Mouse (Mus musculus) MEL (cell line): ENCODE data around the gene Atp12a. TPM values are rescaled to one million over a fixed set of nuclear protein-coding genes. Genes with fewer than 3 reads are reported as not detected.

Source experiments
- DNase-seq: peaks from one replicate; pipeline ENCODE4 v3.0.0; 2011; ENCODE audit warnings: low read depth, low spot score
- H3K27ac ChIP-seq: 2 replicates; pipeline ENCODE4 v1.5.1; 2012; ENCODE audit warnings: low read depth, mild to moderate bottlenecking, control low read depth, low read length, moderate library complexity; ENCODE audit not compliant: control insufficient read depth
- H3K27me3 ChIP-seq, 2 experiments: fragments of 150-350 bp in 1 of 2; sonication (generic) in 1 of 2; 2 replicates each; pipeline ENCODE4 v1.6.1; 2012; ENCODE audit warnings: low read length in 2 of 2, mild to moderate bottlenecking in 2 of 2, improper control_type of control experiment in 1 of 2, moderate library complexity in 1 of 2; ENCODE audit not compliant: insufficient read depth in 2 of 2, control insufficient read depth in 1 of 2
- H3K36me3 ChIP-seq, 2 experiments: 2 replicates each; pipeline ENCODE4 v1.6.1; 2012 to 2014; ENCODE audit warnings: low read length in 2 of 2, improper control_type of control experiment in 1 of 2, inconsistent platforms in 1 of 2, mild to moderate bottlenecking in 1 of 2; ENCODE audit not compliant: insufficient read depth in 2 of 2, control insufficient read depth in 1 of 2
- H3K4me1 ChIP-seq, 2 experiments: fragments of 150-350 bp in 1 of 2; sonication (generic) in 1 of 2; 2 replicates each; pipeline ENCODE4 v1.6.1; 2012; ENCODE audit warnings: low read length in 2 of 2, improper control_type of control experiment in 1 of 2, mild to moderate bottlenecking in 1 of 2; ENCODE audit not compliant: insufficient read depth in 2 of 2, control insufficient read depth in 1 of 2
- H3K4me3 ChIP-seq, 2 experiments: fragments of 150-350 bp in 1 of 2; sonication (generic) in 1 of 2; 2 replicates each; pipeline ENCODE4 v1.5.1; 2012; ENCODE audit warnings: low read depth in 2 of 2, low read length in 2 of 2, mild to moderate bottlenecking in 2 of 2, moderate library complexity in 2 of 2, control low read depth in 1 of 2, improper control_type of control experiment in 1 of 2; ENCODE audit not compliant: control insufficient read depth in 1 of 2, insufficient read depth in 1 of 2
- H3K79me2 ChIP-seq: 2 replicates; pipeline ENCODE4 v1.6.1; 2012; ENCODE audit warnings: mild to moderate bottlenecking, low read length, moderate library complexity; ENCODE audit not compliant: control insufficient read depth, poor library complexity, insufficient read depth
- H3K9ac ChIP-seq: 2 replicates; pipeline ENCODE4 v1.6.1; 2012; ENCODE audit warnings: low read depth, mild to moderate bottlenecking, control low read depth, low read length, moderate library complexity; ENCODE audit not compliant: control insufficient read depth, poor library complexity, severe bottlenecking
- H3K9me3 ChIP-seq: fragments of 150-350 bp; sonication (generic); replicated peaks from 2 replicates; pipeline ENCODE4 v1.6.1; 2012; ENCODE audit warnings: mild to moderate bottlenecking, low read length, improper control_type of control experiment, moderate library complexity; ENCODE audit not compliant: insufficient read depth
- CHD1 ChIP-seq: IDR thresholded peaks from 2 replicates; pipeline ENCODE4 v1.6.1; 2012; ENCODE audit warnings: low read depth, mild to moderate bottlenecking, inconsistent platforms, low read length, improper control_type of control experiment
- CHD2 ChIP-seq: IDR thresholded peaks from 2 replicates; pipeline ENCODE4 v1.6.1; 2011; ENCODE audit warnings: low read length, improper control_type of control experiment
- CTCF ChIP-seq, 3 experiments: IDR thresholded peaks in 2 of 3; conservative IDR thresholded peaks in 1 of 3; 2 replicates each; pipeline ENCODE4 v1.5.1; 2011 to 2012; ENCODE audit warnings: low read length in 3 of 3, low read depth in 2 of 3, mild to moderate bottlenecking in 2 of 3, improper control_type of control experiment in 1 of 3, inconsistent platforms in 1 of 3, mixed read lengths in 1 of 3, moderate library complexity in 1 of 3; ENCODE audit not compliant: control insufficient read depth in 1 of 3, insufficient read depth in 1 of 3, poor library complexity in 1 of 3, severe bottlenecking in 1 of 3
- ELF1 ChIP-seq: IDR thresholded peaks from 2 replicates; pipeline ENCODE4 v1.6.1; 2014; ENCODE audit warnings: low read depth, mild to moderate bottlenecking, inconsistent platforms, low read length, improper control_type of control experiment, moderate library complexity
- EP300 ChIP-seq, 2 experiments: IDR thresholded peaks; 2 replicates each; pipeline ENCODE4 v1.6.1; 2011; ENCODE audit warnings: improper control_type of control experiment in 2 of 2, low read length in 2 of 2, low read depth in 1 of 2, mild to moderate bottlenecking in 1 of 2
- GABPA ChIP-seq: IDR thresholded peaks from 2 replicates; pipeline ENCODE4 v1.6.1; 2012; ENCODE audit warnings: low read depth, mild to moderate bottlenecking, inconsistent platforms, low read length, improper control_type of control experiment, moderate library complexity
- GATA1 ChIP-seq: IDR thresholded peaks from 2 replicates; pipeline ENCODE4 v1.6.1; 2011; ENCODE audit warnings: low read depth, low read length, improper control_type of control experiment
- HCFC1 ChIP-seq: IDR thresholded peaks from 2 replicates; pipeline ENCODE4 v1.6.1; 2012; ENCODE audit warnings: low read depth, mild to moderate bottlenecking, inconsistent platforms, low read length, improper control_type of control experiment, moderate library complexity
- KAT2A ChIP-seq: conservative IDR thresholded peaks from 2 replicates; pipeline ENCODE4 v1.6.1; 2012; ENCODE audit warnings: low read depth, low read length, improper control_type of control experiment, inconsistent platforms
- MAFK ChIP-seq: IDR thresholded peaks from 2 replicates; pipeline ENCODE4 v1.6.1; 2011; ENCODE audit warnings: low read depth, mild to moderate bottlenecking, low read length, improper control_type of control experiment, borderline replicate concordance
- MAX ChIP-seq: IDR thresholded peaks from 2 replicates; pipeline ENCODE4 v1.6.1; 2011; ENCODE audit warnings: low read length, improper control_type of control experiment
- MAZ ChIP-seq: IDR thresholded peaks from 2 replicates; pipeline ENCODE4 v1.6.1; 2012; ENCODE audit warnings: low read depth, mild to moderate bottlenecking, inconsistent platforms, low read length, improper control_type of control experiment
- MEF2A ChIP-seq: IDR thresholded peaks from 2 replicates; pipeline ENCODE4 v1.6.1; 2014; ENCODE audit warnings: low read depth, mild to moderate bottlenecking, inconsistent platforms, low read length, improper control_type of control experiment; ENCODE audit not compliant: poor library complexity, insufficient replicate concordance, severe bottlenecking; ENCODE audit errors: extremely low read depth
- MYB ChIP-seq: IDR thresholded peaks from 2 replicates; pipeline ENCODE4 v1.6.1; 2011; ENCODE audit warnings: mild to moderate bottlenecking, low read depth, low read length, improper control_type of control experiment
- MYC ChIP-seq: IDR thresholded peaks from 2 replicates; pipeline ENCODE4 v1.6.1; 2011; ENCODE audit warnings: low read depth, mild to moderate bottlenecking, low read length, improper control_type of control experiment, moderate library complexity
- POLR2A ChIP-seq, 2 experiments: IDR thresholded peaks; 2 replicates each; pipeline ENCODE4 v1.6.1; 2011 to 2012; ENCODE audit warnings: low read length in 2 of 2, mild to moderate bottlenecking in 2 of 2, control low read depth in 1 of 2, improper control_type of control experiment in 1 of 2, low read depth in 1 of 2, moderate library complexity in 1 of 2; ENCODE audit not compliant: control insufficient read depth in 1 of 2, insufficient read depth in 1 of 2, poor library complexity in 1 of 2
- POLR2AphosphoS2 ChIP-seq: IDR thresholded peaks from 2 replicates; pipeline ENCODE4 v1.6.1; 2011; ENCODE audit warnings: low read length, improper control_type of control experiment
- POLR2AphosphoS5 ChIP-seq: IDR thresholded peaks from 2 replicates; pipeline ENCODE4 v1.6.1; 2012; ENCODE audit warnings: low read depth, borderline replicate concordance, mild to moderate bottlenecking, inconsistent platforms, low read length, moderate library complexity, mixed read lengths
- RAD21 ChIP-seq: IDR thresholded peaks from 2 replicates; pipeline ENCODE4 v1.6.1; 2011; ENCODE audit warnings: mild to moderate bottlenecking, low read depth, low read length, improper control_type of control experiment
- RCOR1 ChIP-seq: IDR thresholded peaks from 2 replicates; pipeline ENCODE4 v1.6.1; 2012; ENCODE audit warnings: low read depth, mild to moderate bottlenecking, inconsistent platforms, low read length, improper control_type of control experiment
- SIN3A ChIP-seq: IDR thresholded peaks from 2 replicates; pipeline ENCODE4 v1.6.1; 2012; ENCODE audit warnings: low read length, improper control_type of control experiment, inconsistent platforms
- SMC3 ChIP-seq: IDR thresholded peaks from 2 replicates; pipeline ENCODE4 v1.6.1; 2011; ENCODE audit warnings: low read depth, low read length, improper control_type of control experiment
- TBP ChIP-seq: IDR thresholded peaks from 2 replicates; pipeline ENCODE4 v1.8.0; 2011; ENCODE audit warnings: low read depth, low read length, improper control_type of control experiment
- UBTF ChIP-seq: IDR thresholded peaks from 2 replicates; pipeline ENCODE4 v1.6.1; 2012; ENCODE audit warnings: low read depth, mild to moderate bottlenecking, inconsistent platforms, low read length, improper control_type of control experiment, moderate library complexity, borderline replicate concordance; ENCODE audit not compliant: insufficient read depth
- ZC3H11A ChIP-seq: IDR thresholded peaks from 2 replicates; pipeline ENCODE4 v1.6.1; 2012; ENCODE audit warnings: low read depth, mild to moderate bottlenecking, inconsistent platforms, low read length, improper control_type of control experiment
- ZKSCAN1 ChIP-seq: IDR thresholded peaks from 2 replicates; pipeline ENCODE4 v1.6.1; 2012; ENCODE audit warnings: low read depth, mild to moderate bottlenecking, inconsistent platforms, low read length, improper control_type of control experiment, moderate library complexity
- ZMIZ1 ChIP-seq: IDR thresholded peaks from 2 replicates; pipeline ENCODE4 v1.6.1; 2012; ENCODE audit warnings: low read depth, mild to moderate bottlenecking, inconsistent platforms, low read length, improper control_type of control experiment, moderate library complexity
- ZNF384 ChIP-seq: IDR thresholded peaks from 2 replicates; pipeline ENCODE4 v1.6.1; 2012; ENCODE audit warnings: low read depth, mild to moderate bottlenecking, inconsistent platforms, low read length, improper control_type of control experiment
- polyA plus RNA-seq, 2 experiments: library from polyadenylated mRNA; stranded (reverse) in 1 of 2; unstranded in 1 of 2; fragments of >175 nt in 1 of 2; fragments of >200 nt in 1 of 2; gene quantifications; 2 replicates each; pipeline versions ENCODE4 v1.2.1 to v1.2.4; 2012; ENCODE audit warnings: low replicate concordance in 2 of 2, low read depth in 1 of 2; ENCODE audit not compliant: insufficient read length in 2 of 2, insufficient read depth in 1 of 2, missing spikeins in 1 of 2
- total RNA-seq: library from RNA; depleted of rRNA; stranded (reverse); fragments of 300-350 nt; gene quantifications from 2 replicates; pipeline ENCODE4 v1.2.3, GENCODE M21; 2012

Atp12a gene
- total and polyA plus RNA-seq, 3 experiments = not detected

DNA sequence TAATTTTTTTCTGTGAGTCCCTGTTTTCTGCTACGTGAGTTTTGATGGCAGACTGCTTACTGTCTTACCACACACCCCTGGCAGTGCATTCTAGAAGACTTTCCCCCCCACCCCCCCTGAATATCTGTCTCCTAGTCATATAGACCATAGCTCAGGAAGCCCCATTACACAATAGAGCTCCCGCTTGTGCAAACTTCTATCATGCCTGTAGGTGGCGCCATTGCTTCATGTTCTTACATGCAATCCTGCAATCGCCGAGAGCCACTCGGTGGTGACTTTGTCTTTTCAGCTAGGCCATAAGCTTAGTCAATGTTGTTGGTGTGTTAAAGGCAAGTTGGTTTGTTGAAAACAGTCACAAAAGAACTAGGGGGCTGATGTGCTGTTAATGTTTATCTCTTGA lies 10.9 kb downstream of the Atp12a start:
- H3K9ac ChIP-seq = no peak overlapping the region
- no peak overlapping the region for H3K27ac ChIP-seq
- peaks cover 0 to 6% of the 10 kb centered on the region in 2 experiments; a peak in 2 of 4 replicates for H3K4me1 ChIP-seq
- peak; percentile 89 for DNase-seq
- peaks cover 0 to 3% of the 10 kb centered on the region in 2 experiments; a peak in 1 of 4 replicates for H3K36me3 ChIP-seq
- no peak for TF ChIP-seq POLR2AphosphoS5
- TF ChIP-seq SMC3 = peak; percentile 88
- 0 out of 2 replicates have a peak, but pooled peaks have one; percentile 8 for TF ChIP-seq ZNF384
- no peak for TF ChIP-seq MYC
- TF ChIP-seq CTCF (IDR thresholded peaks at IDR 0.05 in 2 of 3, conservative IDR thresholded peaks at IDR 0.05 in 1 of 3; ENCODE audit: control insufficient read depth in 1 of 3, insufficient read depth in 1 of 3, low read depth in 2 of 3, low read length in 3 of 3, poor library complexity in 1 of 3, severe bottlenecking in 1 of 3) = peak; percentile 68 to 93 (median 86)
- TF ChIP-seq CHD1 = no peak
- TF ChIP-seq POLR2AphosphoS2 = no peak
- no peak for TF ChIP-seq ZMIZ1
- no peak for TF ChIP-seq ZKSCAN1
- peak; percentile 87 for TF ChIP-seq ZC3H11A
- TF ChIP-seq HCFC1 = no peak
- TF ChIP-seq TBP = no peak
- peak; percentile 94 for TF ChIP-seq RAD21
- no peak for TF ChIP-seq RCOR1
- TF ChIP-seq CHD2 = no peak
- peak; percentile 31; the same call in 1 of the 2 replicates for TF ChIP-seq SIN3A
- no peak for TF ChIP-seq ELF1
- peak; percentile 30; the same call in 1 of the 2 replicates for TF ChIP-seq GABPA
- no peak for TF ChIP-seq MAFK
- TF ChIP-seq GATA1 = no peak
- no peak for TF ChIP-seq MEF2A
- no peak for TF ChIP-seq MYB
- TF ChIP-seq, all 39 proteins: peak for 7
- Histone ChIP-seq H3K9me3 (no peaks in the 10 kb centered on the region), H3K79me2 (no peaks in the 10 kb centered on the region), H3K4me3 (no peak overlapping the region), H3K27me3 (peaks cover 1 to 2% of the 10 kb centered on the region in 2 experiments; a peak in 3 of 4 replicates)

DNA sequence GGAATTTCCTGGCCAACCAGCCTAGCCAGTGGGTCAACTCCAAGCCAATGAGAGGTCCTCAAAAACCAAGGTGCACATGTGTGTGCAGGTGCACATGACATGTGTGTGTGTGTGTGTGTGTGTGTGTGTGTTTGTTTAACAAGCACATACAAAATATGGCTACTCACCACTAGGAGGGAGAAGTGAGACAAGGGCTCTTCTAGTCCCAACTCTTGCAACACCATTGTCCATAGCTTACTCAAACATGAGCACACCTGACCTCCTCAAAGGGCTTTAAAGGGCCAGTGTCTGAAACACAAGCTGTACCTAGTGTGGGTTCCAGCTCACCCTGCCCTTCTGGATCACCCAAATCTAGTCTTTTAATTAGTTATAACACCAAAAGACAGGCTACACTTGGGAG lies 12.9 kb downstream of the Atp12a start:
- Histone ChIP-seq H3K9ac (no peak overlapping the region), H3K9me3 (no peaks in the 10 kb centered on the region), H3K79me2 (no peaks in the 10 kb centered on the region), H3K4me3 (no peak overlapping the region), H3K4me1 (peaks cover 0 to 6% of the 10 kb centered on the region in 2 experiments; a peak in 2 of 4 replicates), H3K27me3 (peaks cover 1 to 2% of the 10 kb centered on the region in 2 experiments; a peak in 1 of 4 replicates), H3K36me3 (peaks cover 0 to 3% of the 10 kb centered on the region in 2 experiments; a peak in 1 of 4 replicates), H3K27ac (no peak overlapping the region)
- TF ChIP-seq ZNF384 (no peak), GATA1 (no peak), KAT2A (no peak), SMC3 (peak; percentile 16; the same call in 1 of the 2 replicates), MAZ (no peak), EP300 (IDR thresholded peaks at IDR 0.05; ENCODE audit: low read depth in 1 of 2, low read length in 2 of 2) (no peak), RAD21 (no peak; the same call in 1 of the 2 replicates), POLR2A (IDR thresholded peaks at IDR 0.05; ENCODE audit: control insufficient read depth in 1 of 2, insufficient read depth in 1 of 2, low read depth in 1 of 2, low read length in 2 of 2, poor library complexity in 1 of 2) (no peak), UBTF (no peak), ZMIZ1 (no peak), CTCF (IDR thresholded peaks at IDR 0.05 in 2 of 3, conservative IDR thresholded peaks at IDR 0.05 in 1 of 3; ENCODE audit: control insufficient read depth in 1 of 3, insufficient read depth in 1 of 3, low read depth in 2 of 3, low read length in 3 of 3, poor library complexity in 1 of 3, severe bottlenecking in 1 of 3) (peak in 1 of 3 experiments; percentile 14; a peak in 1 of 6 replicates), MAX (no peak)
- peak; percentile 7 for DNase-seq
